Mouse (Mus musculus) heart, postnatal 0 days (tissue): ENCODE measurements at regions not wholly inside any gene's neighbourhood (a gene's known extent, or its start where the extent isn't known, plus 50 kb on each side); places are given as distances from the start of the nearest gene placed in this dataset.

Experiments used
- ATAC-seq: fragments of 200-750 bp; cut with Nextera tagmentation; 2 replicates; pipeline ENCODE4 v1.8.0; 2017; ENCODE audit warnings: low read depth, moderate number of reproducible peaks, moderate library complexity; ENCODE audit not compliant: insufficient read depth
- DNase-seq: peaks from one replicate; pipeline ENCODE4 v3.0.0-alpha.2; 2016; ENCODE audit warnings: low spot score
- H3K27ac ChIP-seq: fragments of 300-500 bp; sonication (generic); 2 replicates; pipeline ENCODE4 v1.5.1; 2014; ENCODE audit warnings: low read depth, mild to moderate bottlenecking
- H3K27me3 ChIP-seq: fragments of 300-500 bp; sonication (generic); 2 replicates; pipeline ENCODE4 v1.6.1; 2014; ENCODE audit warnings: low read length, mixed read lengths; ENCODE audit not compliant: control insufficient read depth, insufficient read depth
- H3K36me3 ChIP-seq: fragments of 300-500 bp; sonication (generic); replicated peaks from 2 replicates; pipeline ENCODE4 v1.6.1; 2014; ENCODE audit warnings: low read length, mixed read lengths; ENCODE audit not compliant: control insufficient read depth, insufficient read depth
- H3K4me1 ChIP-seq: fragments of 300-500 bp; sonication (generic); 2 replicates; pipeline ENCODE4 v1.6.1; 2014; ENCODE audit warnings: antibody characterized with exemption; ENCODE audit not compliant: control insufficient read depth, insufficient read depth
- H3K4me2 ChIP-seq: fragments of 300-500 bp; sonication (generic); 2 replicates; pipeline ENCODE4 v1.6.1; 2014; ENCODE audit warnings: low read depth, mild to moderate bottlenecking, low read length, moderate library complexity
- H3K4me3 ChIP-seq: fragments of 300-500 bp; sonication (generic); 2 replicates; pipeline ENCODE4 v1.5.1; 2014; ENCODE audit warnings: low read depth, low read length
- H3K9ac ChIP-seq: fragments of 300-500 bp; sonication (generic); replicated peaks from 2 replicates; pipeline ENCODE4 v1.6.1; 2014; ENCODE audit warnings: low read depth, low read length, mixed read lengths
- H3K9me3 ChIP-seq: fragments of 300-500 bp; sonication (generic); replicated peaks from 2 replicates; pipeline ENCODE4 v1.6.1; 2016; ENCODE audit warnings: low read length; ENCODE audit not compliant: control insufficient read depth
- CTCF ChIP-seq: IDR thresholded peaks from 2 replicates; pipeline ENCODE4 v1.5.1; 2016; ENCODE audit warnings: antibody characterized with exemption, control low read depth, low read depth
- EP300 ChIP-seq: IDR thresholded peaks from 2 replicates; pipeline ENCODE4 v1.6.1; 2016; ENCODE audit warnings: antibody characterized with exemption, low read depth
- WGBS: fragments of 180-500 bp; shearing (Covaris S2); extraction: QIAGEN DNeasy Blood & Tissue Kit; methylation state at CpG from one replicate; pipeline ENCODE4 v1.1.7; 2014; 5-methylcytosine and 5-hydroxymethylcytosine counted together

DNA sequence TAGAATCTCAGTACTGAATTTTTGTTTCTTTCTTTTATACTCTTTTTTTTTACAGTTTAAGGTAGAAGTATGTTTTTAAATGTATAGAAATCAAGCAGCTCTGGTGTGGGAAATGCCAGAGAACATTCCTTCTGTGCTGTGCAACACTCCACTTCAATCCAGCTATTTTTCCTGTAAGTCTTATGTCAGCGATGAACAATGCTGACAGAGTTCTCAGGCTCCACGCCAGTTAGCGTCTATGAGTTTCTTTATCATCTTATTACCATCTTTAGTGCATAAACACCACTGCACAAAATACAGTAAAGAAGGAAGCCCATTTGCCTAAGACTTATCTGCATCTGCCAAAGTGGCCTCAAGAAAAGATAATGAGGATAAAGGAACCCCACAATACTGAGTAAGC lies 223.0 kb upstream of the Rsrc1 start:
- Histone ChIP-seq H3K4me3 (no peak overlapping the region), H3K9me3 (no peaks in the 10 kb centered on the region), H3K4me1 (peaks cover 3% of the 10 kb centered on the region), H3K36me3 (no peaks in the 10 kb centered on the region), H3K27me3 (no peaks in the 10 kb centered on the region), H3K27ac (no peak overlapping the region), H3K9ac (no peak overlapping the region), H3K4me2 (no peak overlapping the region)
- ATAC-seq (no peak; the same call in 1 of the 2 replicates), DNase-seq (no peak)
- TF ChIP-seq CTCF (no peak), EP300 (no peak)
- WGBS = 22% methylated on average over 3 of the region's 3 CpGs

DNA sequence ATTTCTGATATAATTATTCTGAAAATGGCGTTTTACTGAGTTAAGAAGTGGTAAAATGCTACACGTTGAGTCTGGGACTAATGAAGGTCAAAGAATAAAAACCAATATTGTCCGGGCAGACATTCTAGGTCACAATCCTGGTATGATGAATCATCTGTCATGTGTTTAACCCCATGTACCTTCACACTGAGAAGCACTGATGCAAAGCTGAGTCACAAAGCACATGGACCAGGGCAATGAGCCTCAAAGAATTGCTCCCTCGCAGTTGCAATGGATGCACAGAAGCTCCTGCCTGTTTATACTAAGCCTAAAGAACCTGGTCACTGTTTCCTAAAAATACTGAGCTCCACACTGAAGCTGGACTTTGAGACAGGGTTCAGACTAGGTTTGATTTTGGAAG lies 221.3 kb upstream of the Rsrc1 start:
- H3K4me3 ChIP-seq = no peak overlapping the region
- H3K4me1 ChIP-seq = peaks cover 3% of the 10 kb centered on the region
- H3K4me2 ChIP-seq = no peak overlapping the region
- H3K36me3 ChIP-seq = no peaks in the 10 kb centered on the region
- no peaks in the 10 kb centered on the region for H3K27me3 ChIP-seq
- no peak overlapping the region for H3K9ac ChIP-seq
- no peak overlapping the region for H3K27ac ChIP-seq
- no peaks in the 10 kb centered on the region for H3K9me3 ChIP-seq
- DNase-seq (no peak), ATAC-seq (no peak)
- 81% methylated on average over 4 of the region's 4 CpGs for WGBS
- TF ChIP-seq CTCF (no peak), EP300 (no peak)

DNA sequence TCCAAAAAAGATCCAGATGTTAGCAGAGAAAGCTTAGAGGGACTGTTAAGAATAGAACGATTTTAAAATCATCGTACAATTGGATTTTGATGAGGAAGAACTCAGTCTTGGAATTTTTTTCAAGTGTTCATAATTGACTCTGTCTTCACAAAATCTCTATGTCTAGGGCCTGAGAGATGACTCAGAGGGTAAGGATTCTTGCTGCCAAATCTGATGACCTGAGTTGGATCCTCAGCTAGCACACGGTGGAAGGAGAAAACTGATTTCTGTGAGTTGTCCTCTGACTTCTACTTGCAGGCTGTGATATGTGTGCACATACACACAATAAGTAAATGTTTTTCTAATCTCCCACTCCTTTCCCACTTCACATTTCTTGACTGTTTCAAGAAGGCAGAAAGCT lies 218.7 kb upstream of the Rsrc1 start:
- H3K9ac ChIP-seq = no peak overlapping the region
- no peak overlapping the region for H3K4me3 ChIP-seq
- TF ChIP-seq CTCF = no peak
- TF ChIP-seq EP300 = no peak
- ATAC-seq = no peak
- H3K4me2 ChIP-seq = no peak overlapping the region
- WGBS = 66% methylated on average over 3 of the region's 3 CpGs
- H3K36me3 ChIP-seq = no peaks in the 10 kb centered on the region
- peaks cover 3% of the 10 kb centered on the region for H3K4me1 ChIP-seq
- no peak for DNase-seq
- H3K9me3 ChIP-seq = no peaks in the 10 kb centered on the region
- no peak overlapping the region for H3K27ac ChIP-seq
- H3K27me3 ChIP-seq = no peaks in the 10 kb centered on the region

DNA sequence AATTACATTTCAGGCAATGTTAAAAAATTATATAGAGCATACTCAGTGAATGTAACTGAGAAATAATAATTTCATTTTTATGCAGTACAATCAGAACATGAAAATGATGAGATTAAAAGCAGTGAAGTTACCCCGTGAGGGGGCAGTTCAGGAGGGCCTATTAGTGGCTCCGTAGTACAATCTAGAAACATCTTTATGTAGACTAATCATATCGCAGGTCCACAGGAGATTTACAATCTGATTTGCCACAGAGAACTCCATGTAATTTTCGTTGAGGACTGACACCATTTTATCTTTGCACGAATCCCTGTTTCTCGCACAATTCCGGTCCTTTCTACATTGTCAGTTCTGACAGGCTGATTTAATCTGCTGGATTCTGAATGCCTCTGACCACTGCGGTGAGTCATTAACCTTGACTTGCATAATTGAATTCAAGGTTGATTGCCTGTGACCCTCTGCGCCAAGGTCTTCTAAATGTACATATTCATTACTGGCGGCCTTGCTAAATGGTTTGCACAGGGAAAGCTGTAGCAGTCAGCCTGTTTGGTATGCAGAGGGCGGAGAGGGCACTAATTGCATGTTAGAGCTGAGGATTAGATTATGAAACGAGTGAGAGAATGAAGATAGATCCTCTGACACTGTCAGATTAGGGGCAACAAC lies 183.7 kb upstream of the Rsrc1 start:
- TF ChIP-seq EP300 = no peak
- no peak for TF ChIP-seq CTCF
- no peak overlapping the region for H3K9ac ChIP-seq
- no peak overlapping the region for H3K4me2 ChIP-seq
- H3K27me3 ChIP-seq = no peaks in the 10 kb centered on the region
- DNase-seq (no peak), ATAC-seq (no peak)
- no peaks in the 10 kb centered on the region for H3K4me1 ChIP-seq
- H3K27ac ChIP-seq = no peak overlapping the region
- no peak overlapping the region for H3K4me3 ChIP-seq
- WGBS = 70% methylated on average over 12 of the region's 12 CpGs
- no peaks in the 10 kb centered on the region for H3K9me3 ChIP-seq
- no peaks in the 10 kb centered on the region for H3K36me3 ChIP-seq

DNA sequence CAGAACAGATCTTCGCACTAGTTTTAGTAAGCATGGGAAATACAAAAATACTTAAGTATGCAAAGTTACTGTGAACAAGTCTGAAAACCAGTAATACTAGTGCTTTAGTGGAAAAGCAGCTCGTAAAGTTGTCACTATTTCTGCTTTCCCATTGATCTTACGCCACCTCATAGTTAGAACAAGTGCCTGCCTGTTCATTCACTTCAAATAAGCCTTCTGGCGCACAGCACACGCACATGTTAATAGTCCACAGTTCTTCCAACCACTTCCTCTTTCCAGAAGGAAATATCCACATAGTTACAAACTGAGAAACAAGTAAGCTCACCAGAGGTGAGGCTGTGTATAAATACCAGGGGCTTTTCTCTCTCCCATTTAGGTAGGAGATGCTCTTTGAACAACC lies 182.9 kb upstream of the Rsrc1 start:
- Histone ChIP-seq H3K4me3 (no peak overlapping the region), H3K27ac (no peak overlapping the region), H3K4me2 (no peak overlapping the region), H3K4me1 (no peaks in the 10 kb centered on the region), H3K36me3 (no peaks in the 10 kb centered on the region), H3K27me3 (no peaks in the 10 kb centered on the region), H3K9ac (no peak overlapping the region), H3K9me3 (no peaks in the 10 kb centered on the region)
- ATAC-seq = no peak
- WGBS = 84% methylated on average over 5 of the region's 5 CpGs
- TF ChIP-seq EP300 (no peak), CTCF (no peak)
- DNase-seq = no peak

DNA sequence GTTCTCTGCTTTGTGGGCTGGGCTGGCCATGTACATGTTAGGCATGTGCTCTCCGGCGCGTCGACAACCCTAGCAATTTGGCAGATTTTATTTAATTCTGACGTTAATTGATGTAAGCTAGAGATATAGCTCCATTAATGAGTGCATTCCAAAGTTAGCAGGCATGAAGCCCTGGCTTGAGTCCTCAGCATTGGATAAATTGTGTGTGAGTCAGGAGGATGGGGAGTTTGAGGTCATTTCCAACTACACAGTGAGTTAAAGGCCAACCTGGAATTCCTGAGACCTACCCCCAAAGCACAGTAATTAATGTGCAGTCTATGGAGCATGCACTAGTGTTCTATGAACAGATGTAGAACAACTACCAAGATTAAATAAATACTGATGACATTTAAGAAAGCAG lies 178.7 kb upstream of the Rsrc1 start:
- H3K27ac ChIP-seq = no peak overlapping the region
- WGBS = 78% methylated on average over 5 of the region's 5 CpGs
- H3K4me1 ChIP-seq = no peaks in the 10 kb centered on the region
- DNase-seq (no peak), ATAC-seq (no peak)
- no peak for TF ChIP-seq CTCF
- no peak for TF ChIP-seq EP300
- no peaks in the 10 kb centered on the region for H3K9me3 ChIP-seq
- no peak overlapping the region for H3K4me3 ChIP-seq
- no peak overlapping the region for H3K9ac ChIP-seq
- no peaks in the 10 kb centered on the region for H3K27me3 ChIP-seq
- H3K36me3 ChIP-seq = no peaks in the 10 kb centered on the region
- H3K4me2 ChIP-seq = no peak overlapping the region
